Mouse (Mus musculus) embryonic fibroblast, embryonic 13.5 days (primary cell): ENCODE measurements around the gene Gm49380.

Experiments used
- CTCF ChIP-seq: IDR thresholded peaks from 2 replicates; pipeline ENCODE4 v1.5.1; 2011; ENCODE audit warnings: mild to moderate bottlenecking, control low read depth, low read length, moderate library complexity, borderline replicate concordance; ENCODE audit not compliant: insufficient read depth
- POLR2A ChIP-seq: IDR thresholded peaks from 2 replicates; pipeline ENCODE4 v1.6.1; 2011; ENCODE audit warnings: low read depth, mild to moderate bottlenecking, control low read depth, low read length, moderate library complexity

- no peak for TF ChIP-seq CTCF
- no peak for TF ChIP-seq POLR2A
Observed at GRCm38 (mm10) chr9:44129633-44130032, 16.3 kb upstream of the Gm49380 start.
